Mouse (Mus musculus) C2C12 (cell line): ENCODE data around the gene Slc39a11.

Experiments
- CEBPB ChIP-seq: IDR thresholded peaks from one replicate; pipeline ENCODE4 v1.6.1; 2011; ENCODE audit warnings: low read depth, mild to moderate bottlenecking, control low read depth, moderate library complexity
- CTCF ChIP-seq: IDR thresholded peaks from one replicate; pipeline ENCODE4 v1.5.1; 2011; ENCODE audit not compliant: control insufficient read depth, insufficient read depth, insufficient read length
- FOSL1 ChIP-seq: IDR thresholded peaks from one replicate; pipeline ENCODE4 v1.8.0; 2011; ENCODE audit warnings: mild to moderate bottlenecking, low read length; ENCODE audit not compliant: poor library complexity, insufficient read depth, severe bottlenecking
- MAX ChIP-seq: IDR thresholded peaks from one replicate; pipeline ENCODE4 v1.6.1; 2011; ENCODE audit warnings: mild to moderate bottlenecking, control low read depth
- MYOG ChIP-seq: IDR thresholded peaks from one replicate; pipeline ENCODE4 v1.6.1; 2011; ENCODE audit not compliant: control insufficient read depth, insufficient read length; ENCODE audit errors: extremely low read depth
- USF1 ChIP-seq: IDR thresholded peaks from one replicate; pipeline ENCODE4 v1.6.1; 2011; ENCODE audit warnings: low read depth, mild to moderate bottlenecking, control low read depth, moderate library complexity

- no peak for TF ChIP-seq MAX
- no peak for TF ChIP-seq CTCF
- no peak for TF ChIP-seq USF1
- TF ChIP-seq CEBPB: no peak
- TF ChIP-seq FOSL1: no peak
- TF ChIP-seq MYOG: no peak
Observed at GRCm38 (mm10) chr11:113539502-113540209, 110.2 kb downstream of the Slc39a11 start.
